Mouse (Mus musculus): ENCODE data around the gene Sorbs2. TPM values are rescaled to one million over a fixed set of nuclear protein-coding genes. Genes with fewer than 3 reads are reported as not detected.
A peak's percentile ranks its signal among the peaks of the same experiment; 100 is the strongest.

The Sorbs2 gene
- total RNA-seq, 1 experiment: 2.1 TPM

DNA sequence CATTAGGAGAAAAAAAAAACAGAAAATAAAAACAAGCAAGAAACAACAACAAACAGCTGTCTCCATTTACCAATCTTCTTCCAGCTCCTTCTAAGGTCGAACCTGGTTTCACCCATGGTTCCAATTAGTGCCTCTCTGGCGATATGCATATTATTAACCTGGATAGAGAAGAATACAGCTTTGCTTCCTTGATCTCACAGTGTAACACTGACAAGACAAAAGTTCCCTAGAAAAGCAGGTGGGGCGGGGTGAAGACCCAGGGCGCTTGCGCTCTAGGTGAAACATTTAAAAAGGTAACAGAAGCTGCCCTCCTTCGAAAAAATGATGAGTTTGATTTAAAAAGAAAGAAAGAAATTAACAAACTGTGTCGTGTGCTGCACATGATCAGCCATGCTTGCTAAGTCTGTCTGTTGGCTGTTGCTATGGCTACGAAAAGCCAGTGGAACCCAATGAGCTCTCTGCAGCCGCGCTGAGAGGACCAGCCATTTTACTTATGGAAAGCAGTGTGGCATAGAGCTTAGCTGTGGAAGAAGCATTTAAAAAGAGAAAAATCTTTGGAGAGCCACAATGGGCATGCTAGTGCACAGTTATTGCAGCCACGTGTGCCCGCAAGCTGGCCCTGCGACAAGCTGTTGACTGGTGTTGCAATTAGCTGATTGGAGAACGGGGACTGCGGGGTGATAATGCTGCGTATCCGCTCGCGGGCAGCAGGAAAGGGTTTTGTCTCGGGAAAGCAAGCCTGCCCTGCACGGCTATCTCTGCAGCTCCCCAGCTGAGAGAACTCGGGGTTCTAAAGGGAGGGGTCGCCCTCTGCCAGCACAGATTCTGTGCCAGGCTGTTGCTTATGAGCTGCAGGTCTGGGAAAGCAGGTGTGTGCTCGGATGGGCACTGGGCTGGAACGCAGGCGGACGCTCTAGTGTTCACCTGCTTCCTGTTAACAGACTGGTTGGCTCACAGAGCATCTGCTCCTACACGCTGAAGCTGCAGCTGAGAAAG, 120.0 kb downstream of the Sorbs2 start:
- Histone ChIP-seq H3K4me1 (ENCODE audit: control insufficient read depth in 2 of 2, insufficient read depth in 2 of 2, low read length in 2 of 2, poor library complexity in 1 of 2) (no peaks in the 10 kb centered on the region), H3K4me3 (ENCODE audit: insufficient read depth in 1 of 2, low read depth in 1 of 2, low read length in 2 of 2, poor library complexity in 1 of 2, severe bottlenecking in 1 of 2) (peak overlapping the region; percentile 59 to 70), H3K9ac (ENCODE audit: insufficient read depth, low read depth, low read length, poor library complexity, severe bottlenecking) (peak overlapping the region; percentile 46; the same call in 1 of the 2 replicates), H3K27ac (ENCODE audit: insufficient read depth, low read depth, low read length, poor library complexity, severe bottlenecking) (no peak overlapping the region), H3K9me3 (ENCODE audit: control insufficient read depth, insufficient read depth, low read depth, low read length) (no peaks in the 10 kb centered on the region), H3K36me3 (ENCODE audit: control insufficient read depth, insufficient read depth, low read length, poor library complexity, severe bottlenecking) (no peaks in the 10 kb centered on the region)
- peak; percentile 63 for DNase-seq (ENCODE audit: low read depth, low spot score)
- TF ChIP-seq CHD2 (IDR thresholded peaks at IDR 0.05; ENCODE audit: low read depth, low read length): no peak
- no peak for TF ChIP-seq ZC3H11A (IDR thresholded peaks at IDR 0.05; ENCODE audit: borderline replicate concordance, low read depth, low read length)
- no peak for TF ChIP-seq MAFK (IDR thresholded peaks at IDR 0.05; ENCODE audit: insufficient read depth, low read depth, low read length)
- no peak for TF ChIP-seq HCFC1 (IDR thresholded peaks at IDR 0.05; ENCODE audit: borderline replicate concordance, insufficient read depth, low read length)
- no peak for TF ChIP-seq ZNF384 (IDR thresholded peaks at IDR 0.05; ENCODE audit: low read depth, low read length)
- in situ Hi-C loops (cut with MboI; ENCODE audit: low sequenced_read_pairs in 2 of 2, unreplicated experiment in 2 of 2): no loop called here

DNA sequence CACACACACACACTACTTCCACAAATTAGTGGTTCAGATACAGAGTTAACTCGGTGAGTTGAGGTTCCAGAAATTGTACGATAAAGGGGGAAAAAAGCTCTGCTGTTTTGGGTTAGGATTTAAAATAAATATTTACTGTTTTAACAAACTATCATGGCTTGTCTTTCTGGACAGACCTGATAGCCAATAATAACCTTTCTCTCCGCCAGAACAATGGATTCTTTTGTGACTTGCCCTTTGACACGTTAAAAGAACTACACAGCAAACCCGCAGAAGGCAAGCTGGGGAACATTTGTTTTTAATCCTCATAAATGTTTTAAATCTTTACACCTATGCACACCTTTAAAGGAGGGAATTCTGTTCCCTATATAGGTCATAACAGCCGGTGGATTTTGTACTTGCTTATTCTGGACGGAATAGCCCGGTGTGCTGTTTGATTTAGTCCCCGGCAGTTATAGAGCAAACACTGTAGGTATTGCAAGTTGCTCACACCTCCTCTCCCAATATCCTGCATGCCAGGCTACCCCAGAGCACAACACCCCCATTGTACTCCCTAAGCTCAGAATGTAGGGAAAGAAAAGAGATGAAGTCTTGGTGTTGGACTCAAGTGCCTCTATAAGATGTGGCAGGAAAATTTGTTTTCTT, 121.0 kb downstream of the Sorbs2 start:
- Histone ChIP-seq H3K4me1 (ENCODE audit: control insufficient read depth in 2 of 2, insufficient read depth in 2 of 2, low read length in 2 of 2, poor library complexity in 1 of 2) (no peaks in the 10 kb centered on the region), H3K9me3 (ENCODE audit: control insufficient read depth, insufficient read depth, low read depth, low read length) (no peaks in the 10 kb centered on the region), H3K4me3 (ENCODE audit: insufficient read depth in 1 of 2, low read depth in 1 of 2, low read length in 2 of 2, poor library complexity in 1 of 2, severe bottlenecking in 1 of 2) (no peak overlapping the region), H3K36me3 (ENCODE audit: control insufficient read depth, insufficient read depth, low read length, poor library complexity, severe bottlenecking) (no peaks in the 10 kb centered on the region), H3K27ac (ENCODE audit: insufficient read depth, low read depth, low read length, poor library complexity, severe bottlenecking) (no peak overlapping the region), H3K9ac (ENCODE audit: insufficient read depth, low read depth, low read length, poor library complexity, severe bottlenecking) (no peak overlapping the region)
- in situ Hi-C loops (cut with MboI; ENCODE audit: low sequenced_read_pairs in 2 of 2, unreplicated experiment in 2 of 2): no loop called here
- TF ChIP-seq MAFK (IDR thresholded peaks at IDR 0.05; ENCODE audit: insufficient read depth, low read depth, low read length): no peak
- TF ChIP-seq ZC3H11A (IDR thresholded peaks at IDR 0.05; ENCODE audit: borderline replicate concordance, low read depth, low read length): no peak
- no peak for TF ChIP-seq CHD2 (IDR thresholded peaks at IDR 0.05; ENCODE audit: low read depth, low read length)
- no peak for DNase-seq (ENCODE audit: low read depth, low spot score)

DNA sequence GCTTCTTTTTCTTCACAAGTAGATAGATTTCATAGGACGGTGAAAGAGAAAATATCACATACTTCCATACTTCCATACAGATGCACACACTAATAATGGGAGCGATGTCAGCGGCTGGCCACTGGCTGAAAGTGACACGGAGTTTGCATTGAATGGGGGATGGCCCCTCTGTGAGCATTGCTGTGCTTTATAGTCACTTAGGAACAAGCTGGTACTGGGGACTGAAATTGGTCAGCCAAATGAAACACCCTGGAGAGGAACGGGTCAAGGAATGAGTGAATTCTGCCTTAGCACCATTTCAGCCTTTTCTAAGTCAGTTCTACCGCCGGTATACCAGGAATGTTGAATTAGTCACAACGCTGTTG, 121.5 kb downstream of the Sorbs2 start:
- no peaks in the 10 kb centered on the region for H3K4me1 ChIP-seq (ENCODE audit: control insufficient read depth in 2 of 2, insufficient read depth in 2 of 2, low read length in 2 of 2, poor library complexity in 1 of 2)
- H3K36me3 ChIP-seq (ENCODE audit: control insufficient read depth, insufficient read depth, low read length, poor library complexity, severe bottlenecking): no peaks in the 10 kb centered on the region
- TF ChIP-seq MAFK (IDR thresholded peaks at IDR 0.05; ENCODE audit: insufficient read depth, low read depth, low read length) (no peak), ZNF384 (IDR thresholded peaks at IDR 0.05; ENCODE audit: low read depth, low read length) (no peak), ZC3H11A (IDR thresholded peaks at IDR 0.05; ENCODE audit: borderline replicate concordance, low read depth, low read length) (no peak), HCFC1 (IDR thresholded peaks at IDR 0.05; ENCODE audit: borderline replicate concordance, insufficient read depth, low read length) (no peak)
- in situ Hi-C loops (cut with MboI; ENCODE audit: low sequenced_read_pairs in 2 of 2, unreplicated experiment in 2 of 2): no loop called here
- DNase-seq (ENCODE audit: low read depth, low spot score): no peak
- H3K4me3 ChIP-seq (ENCODE audit: insufficient read depth in 1 of 2, low read depth in 1 of 2, low read length in 2 of 2, poor library complexity in 1 of 2, severe bottlenecking in 1 of 2): no peak overlapping the region
- no peak overlapping the region for H3K9ac ChIP-seq (ENCODE audit: insufficient read depth, low read depth, low read length, poor library complexity, severe bottlenecking)
- H3K9me3 ChIP-seq (ENCODE audit: control insufficient read depth, insufficient read depth, low read depth, low read length): no peaks in the 10 kb centered on the region
- H3K27ac ChIP-seq (ENCODE audit: insufficient read depth, low read depth, low read length, poor library complexity, severe bottlenecking): no peak overlapping the region

DNA sequence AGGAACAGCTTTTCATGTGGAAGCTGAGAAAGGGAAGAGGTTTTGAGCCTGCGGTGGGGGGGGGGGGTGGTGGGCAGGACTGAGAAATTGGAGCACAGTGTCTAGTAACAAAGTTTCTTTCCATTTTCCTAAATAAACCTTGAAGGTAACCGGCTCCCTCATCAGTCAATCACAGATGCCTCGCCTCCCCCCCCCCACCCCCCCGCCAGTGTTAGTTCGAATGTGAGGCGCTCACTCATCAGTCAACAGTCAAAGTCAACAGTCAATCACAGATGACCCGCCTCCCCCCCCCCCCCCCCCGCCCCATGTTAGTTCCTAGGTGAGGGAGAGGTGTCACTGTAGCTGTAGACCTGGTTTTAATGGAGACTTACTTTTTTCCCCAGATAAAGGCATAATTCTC, 123.4 kb downstream of the Sorbs2 start:
- no peak for DNase-seq (ENCODE audit: low read depth, low spot score)
- Histone ChIP-seq H3K9me3 (ENCODE audit: control insufficient read depth, insufficient read depth, low read depth, low read length) (no peaks in the 10 kb centered on the region), H3K4me3 (ENCODE audit: insufficient read depth in 1 of 2, low read depth in 1 of 2, low read length in 2 of 2, poor library complexity in 1 of 2, severe bottlenecking in 1 of 2) (no peak overlapping the region), H3K27ac (ENCODE audit: insufficient read depth, low read depth, low read length, poor library complexity, severe bottlenecking) (no peak overlapping the region), H3K9ac (ENCODE audit: insufficient read depth, low read depth, low read length, poor library complexity, severe bottlenecking) (no peak overlapping the region), H3K4me1 (ENCODE audit: control insufficient read depth in 2 of 2, insufficient read depth in 2 of 2, low read length in 2 of 2, poor library complexity in 1 of 2) (no peaks in the 10 kb centered on the region), H3K36me3 (ENCODE audit: control insufficient read depth, insufficient read depth, low read length, poor library complexity, severe bottlenecking) (no peaks in the 10 kb centered on the region)
- TF ChIP-seq MAFK (IDR thresholded peaks at IDR 0.05; ENCODE audit: insufficient read depth, low read depth, low read length): no peak
- no peak for TF ChIP-seq ZC3H11A (IDR thresholded peaks at IDR 0.05; ENCODE audit: borderline replicate concordance, low read depth, low read length)
- no peak for TF ChIP-seq HCFC1 (IDR thresholded peaks at IDR 0.05; ENCODE audit: borderline replicate concordance, insufficient read depth, low read length)
- in situ Hi-C loops (cut with MboI; ENCODE audit: low sequenced_read_pairs in 2 of 2, unreplicated experiment in 2 of 2): no loop called here

All from ES-E14 (cell line).